Mouse (Mus musculus): ENCODE data around the gene Prkrip1. TPM values are rescaled to one million over a fixed set of nuclear protein-coding genes. Genes with fewer than 3 reads are reported as not detected.
"Not testable (repeated sequence)": the region's sequence is repeated elsewhere in the genome, so short reads cannot be mapped to it uniquely, and the experiment has no call there.

Prkrip1 gene
- total RNA-seq, 2 experiments from 2014 or later: 27.9 to 32.6 TPM

- peak; percentile 70 for DNase-seq
Observed at GRCm38 (mm10) chr5:136160084-136160483, 38.7 kb downstream of the Prkrip1 start.

- peak; percentile 56 for DNase-seq
Observed at GRCm38 (mm10) chr5:136155399-136155798, 43.4 kb downstream of the Prkrip1 start.

- DNase-seq: peak; percentile 43
Observed at GRCm38 (mm10) chr5:136152365-136152764, 46.4 kb downstream of the Prkrip1 start.

GRCm38 (mm10) chr5:136149134-136149576 is 49.6 kb downstream of the Prkrip1 start:
- not testable (repeated sequence) for DNase-seq

- no peak for DNase-seq
Observed at GRCm38 (mm10) chr5:136147704-136148103, 51.1 kb downstream of the Prkrip1 start.

GRCm38 (mm10) chr5:136146936-136147335 is 51.8 kb downstream of the Prkrip1 start:
- no peak for DNase-seq

- peak; percentile 60 for DNase-seq
Observed at GRCm38 (mm10) chr5:136144606-136145430, 53.9 kb downstream of the Prkrip1 start.

- no peak for DNase-seq
Observed at GRCm38 (mm10) chr5:136143161-136143755, 55.5 kb downstream of the Prkrip1 start.

- no peak for DNase-seq
Observed at GRCm38 (mm10) chr5:136142746-136143145, 56.0 kb downstream of the Prkrip1 start.

GRCm38 (mm10) chr5:136140057-136140482 is 58.7 kb downstream of the Prkrip1 start:
- no peak for DNase-seq

GRCm38 (mm10) chr5:136139393-136139792 is 59.4 kb downstream of the Prkrip1 start:
- DNase-seq: no peak

- peak; percentile 62 for DNase-seq
Observed at GRCm38 (mm10) chr5:136137658-136138274, 61.0 kb downstream of the Prkrip1 start.

- DNase-seq: no peak
Observed at GRCm38 (mm10) chr5:136136292-136136990, 62.3 kb downstream of the Prkrip1 start.

GRCm38 (mm10) chr5:136135571-136136291 is 63.0 kb downstream of the Prkrip1 start, which contains the start of the genes Lrwd1 and Alkbh4:
Gene Lrwd1 (minus strand): TSS chr5:136136074.
Gene Alkbh4 (plus strand): TSS chr5:136136146.
- DNase-seq: peak; percentile 97

Other genes with a start within 250 kb of the Prkrip1 start
- gene Ssc4d, start 224.4 kb downstream of the Prkrip1 start, total RNA-seq (2021): under 1 TPM; 0.36 to 0.69 TPM
- not detected for gene Zp3, start 218.9 kb downstream of the Prkrip1 start, total RNA-seq (2021)
- gene Dtx2, start 204.2 kb downstream of the Prkrip1 start, total RNA-seq (2021): 10 to 100 TPM in 1 of 2 experiments, 1 to 10 TPM in 1; 9.7 to 10.7 TPM
- 10 to 100 TPM; 25.8 to 30.7 TPM for gene Upk3b, start 160.5 kb downstream of the Prkrip1 start, total RNA-seq (2021)
- not detected for gene Upk3bl, start 144.5 kb downstream of the Prkrip1 start, total RNA-seq (2021)
- gene Rasa4, start 115.0 kb downstream of the Prkrip1 start, total RNA-seq (2021): 1 to 10 TPM; 2.1 to 2.4 TPM
- 10 to 100 TPM; 63.4 to 67.3 TPM for gene Polr2j, start 82.3 kb downstream of the Prkrip1 start, total RNA-seq (2021)
- 1 to 10 TPM; 7.9 to 9.5 TPM for gene Lrwd1, start 62.9 kb downstream of the Prkrip1 start, total RNA-seq (2021)
- gene Alkbh4, start 62.8 kb downstream of the Prkrip1 start, total RNA-seq (2021): 1 to 10 TPM; 6.5 to 7.4 TPM
- 1 to 10 TPM; 2.0 to 3.3 TPM for gene Orai2, start 28.2 kb downstream of the Prkrip1 start, total RNA-seq (2021)
- gene Sh2b2, start 47.6 kb upstream of the Prkrip1 start, total RNA-seq (2021): 1 to 10 TPM; 2.3 to 2.5 TPM